ENCODE assay signal across 9 mouse cellular contexts in the genomic region with DNA sequence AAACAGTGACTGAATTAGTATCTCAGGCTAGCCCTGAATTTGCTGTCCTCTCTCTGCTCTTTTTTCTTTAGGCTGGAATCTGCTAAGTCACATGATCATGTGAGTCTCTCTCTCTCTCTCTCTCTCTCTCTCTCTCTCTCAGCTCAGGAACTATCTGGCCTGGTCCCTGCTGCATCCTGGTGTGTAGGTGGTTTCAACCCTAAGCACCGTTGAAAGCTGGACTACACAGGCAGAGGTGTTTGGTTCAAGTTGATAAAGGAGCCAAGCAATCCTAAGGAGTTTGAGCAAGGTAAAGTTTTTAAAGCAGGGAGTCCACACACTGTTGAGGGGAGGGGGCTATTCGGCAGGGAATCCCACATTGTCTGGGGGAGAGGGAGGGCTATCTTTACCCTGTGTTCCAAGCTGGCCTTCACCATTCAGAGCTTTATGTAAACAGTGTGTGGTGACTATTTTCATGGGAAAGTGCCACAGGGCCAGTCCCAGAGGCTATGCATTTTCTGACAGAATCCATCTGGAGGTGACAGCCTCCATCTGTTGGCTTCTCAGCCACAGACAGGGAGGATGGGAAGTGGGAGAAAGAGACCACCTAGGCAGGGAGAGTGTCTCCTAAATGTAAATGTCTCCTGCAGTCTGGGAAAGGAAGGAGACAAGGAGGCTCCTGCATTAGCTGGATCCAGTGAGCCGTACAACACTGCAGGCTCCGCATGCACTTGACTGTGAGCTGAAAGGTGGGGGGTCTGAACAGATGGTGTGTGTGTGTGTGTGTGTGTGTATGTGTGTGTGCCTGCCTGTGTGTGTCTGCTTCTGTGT. TPM values are rescaled to one million over a fixed set of nuclear protein-coding genes. Genes with fewer than 3 reads are reported as not detected.
DNase-seq lines count a peak whose midpoint lies in the region; ATAC-seq and TF ChIP-seq lines count a peak whose summit lies in the region.
"Had no signal": no experiment of that assay in that cellular context is flagged by ENCODE, and none has a peak within 500 bp of the region (broad histone marks: within the 10 kb centered on the region; RNA-seq: fewer than 3 reads in every experiment).

No protein-coding gene starts in this region.

- H3K9me3 ChIP-seq in lung, embryonic 14.5 days (ENCODE audit: low read depth, low read length) = no peaks in the 10 kb centered on the region
- H3K9me3 ChIP-seq in lung, postnatal 0 days (ENCODE audit: low read length) = no peaks in the 10 kb centered on the region
- no peaks in the 10 kb centered on the region for H3K9me3 ChIP-seq in stomach, postnatal 0 days (ENCODE audit: control insufficient read depth, low read length)

- no peaks in the 10 kb centered on the region for H3K27me3 ChIP-seq in lung, embryonic 14.5 days (ENCODE audit: insufficient read depth, low read length)
- no peaks in the 10 kb centered on the region for H3K27me3 ChIP-seq in lung, postnatal 0 days (replicated peaks; ENCODE audit: insufficient read depth, low read length)
- H3K27me3 ChIP-seq in stomach, postnatal 0 days (ENCODE audit: control insufficient read depth, insufficient read depth, low read length) = no peaks in the 10 kb centered on the region

- H3K4me2 ChIP-seq in lung, embryonic 14.5 days = no peak overlapping the region
- H3K4me2 ChIP-seq in lung, postnatal 0 days (replicated peaks; ENCODE audit: low read depth, low read length) = no peak overlapping the region
- no peak overlapping the region for H3K4me2 ChIP-seq in stomach, postnatal 0 days (replicated peaks; ENCODE audit: low read depth)

- 12% methylated on average over 4 of the region's 4 CpGs for WGBS in lung, embryonic 14.5 days
- WGBS in lung, adult 2 months = 48% methylated on average over 4 of the region's 4 CpGs
- WGBS in lung, postnatal 0 days = 43% methylated on average over 4 of the region's 4 CpGs
- 28% methylated on average over 4 of the region's 4 CpGs for WGBS in stomach, postnatal 0 days

- peaks cover 8% of the 10 kb centered on the region; the same call in 1 of the 2 replicates for H3K4me1 ChIP-seq in lung, embryonic 14.5 days (ENCODE audit: insufficient read depth)
- no peaks in the 10 kb centered on the region for H3K4me1 ChIP-seq in lung, adult 2 months (ENCODE audit: control insufficient read depth, insufficient read depth, low read length)
- no peaks in the 10 kb centered on the region for H3K4me1 ChIP-seq in lung, postnatal 0 days (ENCODE audit: insufficient read depth, low read depth, low read length)
- no peaks in the 10 kb centered on the region for H3K4me1 ChIP-seq in stomach, postnatal 0 days (replicated peaks; ENCODE audit: control insufficient read depth, insufficient read depth)

- peaks cover 24% of the 10 kb centered on the region for H3K36me3 ChIP-seq in lung, embryonic 14.5 days (ENCODE audit: insufficient read depth)
- H3K36me3 ChIP-seq in lung, postnatal 0 days (ENCODE audit: insufficient read depth, low read length) = peaks cover 4% of the 10 kb centered on the region; the same call in 1 of the 2 replicates
- no peaks in the 10 kb centered on the region for H3K36me3 ChIP-seq in stomach, postnatal 0 days (ENCODE audit: control insufficient read depth, insufficient read depth, low read length)

- H3K4me3 ChIP-seq in lung, embryonic 14.5 days (ENCODE audit: low read depth, low read length) = no peak overlapping the region
- no peak overlapping the region for H3K4me3 ChIP-seq in lung, adult 2 months (replicated peaks; ENCODE audit: extremely low read depth, low read depth, low read length)
- H3K4me3 ChIP-seq in lung, postnatal 0 days (ENCODE audit: low read depth, low read length) = no peak overlapping the region
- no peak overlapping the region for H3K4me3 ChIP-seq in stomach, postnatal 0 days (ENCODE audit: low read depth, low read length)

- no peak for TF ChIP-seq CTCF in lung, embryonic 14.5 days (IDR thresholded peaks at IDR 0.05; ENCODE audit: low read depth)
- TF ChIP-seq CTCF in lung, adult 2 months (IDR thresholded peaks at IDR 0.05; ENCODE audit: insufficient read depth, low read length) = no peak
- no peak for TF ChIP-seq CTCF in lung, postnatal 0 days (IDR thresholded peaks at IDR 0.05)
- no peak for TF ChIP-seq CTCF in stomach, postnatal 0 days (IDR thresholded peaks at IDR 0.05; ENCODE audit: low read depth)

- TF ChIP-seq POLR2A in lung, adult 2 months (IDR thresholded peaks at IDR 0.05; ENCODE audit: borderline replicate concordance, extremely low read depth, low read depth, low read length) = no peak

- H3K27ac ChIP-seq in lung, embryonic 14.5 days (ENCODE audit: low read depth) = peak overlapping the region; percentile 86
- no peak overlapping the region for H3K27ac ChIP-seq in lung, postnatal 0 days (ENCODE audit: low read length)
- H3K27ac ChIP-seq in stomach, postnatal 0 days (replicated peaks) = no peak overlapping the region

- peak; percentile 48; the same call in 1 of the 2 replicates for TF ChIP-seq EP300 in lung, postnatal 0 days (IDR thresholded peaks at IDR 0.05)
- TF ChIP-seq EP300 in stomach, postnatal 0 days (optimal IDR thresholded peaks at IDR 0.05) = no peak

- peak; percentile 38 for DNase-seq in cerebellum, adult 11-12 months
- no peak for DNase-seq in cerebellum, adult 8-10 months
- DNase-seq in lung, embryonic 14.5 days = peak; percentile 94
- DNase-seq in lung, adult 2 months = no peak
- peak; percentile 33 for DNase-seq in lung, postnatal 0 days (ENCODE audit: low spot score)
- DNase-seq in stomach, postnatal 0 days (ENCODE audit: low spot score) = no peak
- DNase-seq in right cerebral cortex, adult 18-20 months = no peak
- no peak for DNase-seq in embryo, embryonic 11 days
- DNase-seq: gastrocnemius, postnatal 14 days had no signal

- peak; percentile 96 for ATAC-seq in lung, embryonic 14.5 days (ENCODE audit: insufficient read depth)
- ATAC-seq in lung, postnatal 0 days = peak; percentile 78
- peak; percentile 38; the same call in 1 of the 2 replicates for ATAC-seq in stomach, postnatal 0 days (ENCODE audit: low FRiP score, low TSS enrichment)

- H3K9ac ChIP-seq in lung, embryonic 14.5 days = no peak overlapping the region
- no peak overlapping the region for H3K9ac ChIP-seq in lung, postnatal 0 days (replicated peaks; ENCODE audit: low read depth)
- H3K9ac ChIP-seq in stomach, postnatal 0 days (ENCODE audit: low read length) = no peak overlapping the region; the same call in 1 of the 2 replicates

RNA-seq across cellular contexts. Expression of gene L1td1, which starts 31.7 kb away (rescaled TPM):
- polyA plus RNA-seq in lung, embryonic 14.5 days (2014; fragmentation: Nextera tagmentation; extraction: Ambion mirVana) = 0.16 and 0.31 TPM in 2 replicates
- polyA plus RNA-seq in lung, adult 2 months (2012; rRNA removed) = 0.03 and 0.13 TPM in 2 replicates
- polyA plus RNA-seq in lung, postnatal 0 days (2015; fragmentation: Nextera tagmentation; extraction: Ambion mirVana) = not detected in 2 replicates
- polyA plus RNA-seq in stomach, postnatal 0 days (2015; fragmentation: Nextera tagmentation; extraction: Ambion mirVana) = 0.10 TPM in 1 of 2 replicates, not detected in the other

RNA-seq across cellular contexts. Expression of gene Kank4, which starts 59.1 kb away (rescaled TPM):
- 5.9 and 6.7 TPM in 2 replicates for polyA plus RNA-seq in lung, embryonic 14.5 days (2014; fragmentation: Nextera tagmentation; extraction: Ambion mirVana)
- 6.9 and 9.3 TPM in 2 replicates for polyA plus RNA-seq in lung, adult 2 months (2012; rRNA removed)
- 0.98 and 1.3 TPM in 2 replicates for polyA plus RNA-seq in lung, postnatal 0 days (2015; fragmentation: Nextera tagmentation; extraction: Ambion mirVana)
- polyA plus RNA-seq in stomach, postnatal 0 days (2015; fragmentation: Nextera tagmentation; extraction: Ambion mirVana) = 0.41 and 0.46 TPM in 2 replicates

Comparison
In these comparisons a context has a peak if more than half of its experiments do, and no peak if none do; other contexts are left out.
1. DNase-seq: peak in cerebellum, adult 11-12 months (single experiment), lung, embryonic 14.5 days (single experiment) and lung, postnatal 0 days (single experiment); none in cerebellum, adult 8-10 months (single experiment), lung, adult 2 months (single experiment), stomach, postnatal 0 days (single experiment), right cerebral cortex, adult 18-20 months (single experiment) and embryo, embryonic 11 days (single experiment).
2. ATAC-seq: peak in every context shown above with its lines; median percentile 96 in lung, embryonic 14.5 days; 78 in lung, postnatal 0 days; 38 in stomach, postnatal 0 days.